Mouse (Mus musculus) forebrain, embryonic 14.5 days (tissue): ENCODE measurements around the gene Usp36. TPM values are rescaled to one million over a fixed set of nuclear protein-coding genes. Genes with fewer than 3 reads are reported as not detected.
A peak's percentile ranks its signal among the peaks of the same experiment; 100 is the strongest.

Experiments
- ATAC-seq: fragments of 200-750 bp; cut with Nextera tagmentation; 2 replicates; pipeline ENCODE4 v1.8.0; 2017; ENCODE audit warnings: mild to moderate bottlenecking, moderate library complexity
- DNase-seq: peaks from one replicate; pipeline ENCODE4 v3.0.0-alpha.2; 2015; ENCODE audit warnings: low spot score
- H3K27ac ChIP-seq: fragments of 300-500 bp; sonication (generic); 2 replicates; pipeline ENCODE4 v1.5.1; 2014; ENCODE audit warnings: low read depth, mild to moderate bottlenecking, control low read depth, low read length, moderate library complexity
- H3K27me3 ChIP-seq: fragments of 300-500 bp; sonication (generic); replicated peaks from 2 replicates; pipeline ENCODE4 v1.6.1; 2014; ENCODE audit warnings: low read length, control low read depth, mixed read lengths; ENCODE audit not compliant: control insufficient read depth, insufficient read depth
- H3K36me3 ChIP-seq: fragments of 300-500 bp; sonication (generic); 2 replicates; pipeline ENCODE4 v1.6.1; 2014; ENCODE audit warnings: low read length, control low read depth; ENCODE audit not compliant: control insufficient read depth, insufficient read depth
- H3K4me1 ChIP-seq: fragments of 300-500 bp; sonication (generic); 2 replicates; pipeline ENCODE4 v1.6.1; 2014; ENCODE audit warnings: antibody characterized with exemption, low read length, control low read depth; ENCODE audit not compliant: control insufficient read depth, insufficient read depth
- H3K4me2 ChIP-seq: fragments of 300-500 bp; sonication (generic); 2 replicates; pipeline ENCODE4 v1.6.1; 2014; ENCODE audit warnings: mild to moderate bottlenecking, control low read depth, low read length
- H3K4me3 ChIP-seq: fragments of 300-500 bp; sonication (generic); 2 replicates; pipeline ENCODE4 v1.5.1; 2014; ENCODE audit warnings: low read depth, low read length, control low read depth
- H3K9ac ChIP-seq: fragments of 300-500 bp; sonication (generic); 2 replicates; pipeline ENCODE4 v1.6.1; 2014; ENCODE audit warnings: mild to moderate bottlenecking, low read length, control low read depth, moderate library complexity
- H3K9me3 ChIP-seq: fragments of 300-500 bp; sonication (generic); replicated peaks from 2 replicates; pipeline ENCODE4 v1.6.1; 2016; ENCODE audit warnings: low read length, control low read depth, mixed read lengths; ENCODE audit not compliant: control insufficient read depth
- WGBS: fragments of 180-500 bp; shearing (Covaris S2); extraction: QIAGEN DNeasy Blood & Tissue Kit; methylation state at CpG from one replicate; pipeline ENCODE4 v1.1.7; 2014; 5-methylcytosine and 5-hydroxymethylcytosine counted together
- polyA plus RNA-seq: library from polyadenylated mRNA; unstranded; fragments of >200 nt; fragmentation: Nextera tagmentation; extraction: Ambion mirVana; gene quantifications from 2 replicates; pipeline ENCODE4 v1.2.1, GENCODE M21; 2014

Usp36 gene
- polyA plus RNA-seq, 1 experiment from 2014 or later = 7.1 TPM

DNA sequence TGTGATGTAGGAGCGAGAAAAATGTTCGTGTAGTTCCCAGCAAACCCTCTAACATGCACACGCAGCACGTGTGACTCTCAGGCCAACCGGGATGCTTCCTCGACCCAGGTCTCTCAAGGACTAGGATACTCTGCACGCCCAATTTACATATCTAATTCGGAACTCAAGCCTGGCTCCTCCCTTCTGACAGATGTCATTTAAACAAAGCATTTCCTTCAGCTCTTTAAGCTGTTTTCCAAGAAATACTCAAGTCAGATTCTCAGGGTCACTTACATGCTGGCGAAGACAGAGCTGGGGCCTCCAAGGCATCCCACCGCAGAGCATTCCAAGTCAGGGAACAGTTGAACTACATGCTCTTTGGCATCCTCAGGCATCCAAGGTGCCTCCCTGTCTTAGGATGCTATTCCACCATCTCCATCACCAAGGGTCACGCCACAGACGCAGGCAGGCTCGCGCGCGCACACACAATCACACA, 970 bp downstream of the Usp36 start:
- Histone ChIP-seq H3K4me2 (peak overlapping the region; percentile 68), H3K36me3 (peaks cover 36% of the 10 kb centered on the region), H3K27ac (no peak overlapping the region), H3K27me3 (no peaks in the 10 kb centered on the region), H3K9ac (peak overlapping the region; percentile 67), H3K4me1 (peaks cover 14% of the 10 kb centered on the region), H3K9me3 (no peaks in the 10 kb centered on the region), H3K4me3 (peak overlapping the region; percentile 64)
- no peak for ATAC-seq
- no peak for DNase-seq
- 2% methylated on average over 16 of the region's 16 CpGs for WGBS

DNA sequence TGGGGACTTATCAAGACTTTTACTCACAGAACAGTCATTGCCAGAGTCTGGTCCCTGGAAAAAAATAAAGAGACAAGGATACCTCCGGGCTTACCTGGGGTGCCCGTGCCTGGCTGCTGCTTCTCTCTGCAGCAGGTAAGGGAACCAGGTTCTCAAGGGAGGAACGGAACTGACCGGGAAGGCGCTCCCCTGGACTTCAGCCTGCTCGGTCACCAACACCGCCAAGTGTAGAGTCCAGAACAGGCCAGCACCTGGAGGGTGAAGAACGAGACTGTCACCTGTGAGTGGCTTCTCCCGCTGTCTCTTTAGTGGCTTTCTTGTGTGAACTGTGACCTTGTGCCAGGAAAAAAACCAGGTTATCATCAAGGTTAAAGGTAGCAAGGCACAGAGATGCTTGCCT, 2.5 kb downstream of the Usp36 start:
- ATAC-seq = no peak
- DNase-seq = no peak
- WGBS = 96% methylated on average over 9 of the region's 9 CpGs
- Histone ChIP-seq H3K27ac (no peak overlapping the region), H3K9me3 (no peaks in the 10 kb centered on the region), H3K4me3 (no peak overlapping the region), H3K9ac (no peak overlapping the region), H3K27me3 (no peaks in the 10 kb centered on the region), H3K4me1 (peaks cover 14% of the 10 kb centered on the region), H3K4me2 (no peak overlapping the region), H3K36me3 (peaks cover 51% of the 10 kb centered on the region)

DNA sequence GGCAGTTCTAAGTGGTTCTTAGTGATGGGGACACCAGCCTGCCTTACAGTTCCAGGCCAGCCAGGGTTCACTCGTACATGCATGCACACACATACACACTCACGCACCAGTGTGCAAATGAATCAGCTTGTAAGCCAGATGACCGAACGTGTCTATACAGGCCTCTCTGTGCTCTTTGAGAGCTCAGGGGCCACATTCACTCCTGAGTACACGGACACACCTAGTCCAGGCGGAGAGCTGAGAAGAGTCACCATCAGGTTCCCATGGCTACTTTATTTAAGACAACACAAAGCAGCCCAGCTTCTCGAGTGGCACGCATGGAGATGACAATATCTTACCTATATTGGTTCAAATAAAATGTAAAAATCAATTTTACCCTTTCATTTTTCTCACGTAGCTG, 3.6 kb downstream of the Usp36 start:
- no peak overlapping the region for H3K9ac ChIP-seq
- H3K27ac ChIP-seq = no peak overlapping the region
- DNase-seq (no peak), ATAC-seq (no peak)
- 94% methylated on average over 9 of the region's 9 CpGs for WGBS
- H3K27me3 ChIP-seq = no peaks in the 10 kb centered on the region
- peaks cover 14% of the 10 kb centered on the region for H3K4me1 ChIP-seq
- H3K9me3 ChIP-seq = no peaks in the 10 kb centered on the region
- H3K4me3 ChIP-seq = no peak overlapping the region
- H3K36me3 ChIP-seq = peaks cover 62% of the 10 kb centered on the region
- no peak overlapping the region for H3K4me2 ChIP-seq

DNA sequence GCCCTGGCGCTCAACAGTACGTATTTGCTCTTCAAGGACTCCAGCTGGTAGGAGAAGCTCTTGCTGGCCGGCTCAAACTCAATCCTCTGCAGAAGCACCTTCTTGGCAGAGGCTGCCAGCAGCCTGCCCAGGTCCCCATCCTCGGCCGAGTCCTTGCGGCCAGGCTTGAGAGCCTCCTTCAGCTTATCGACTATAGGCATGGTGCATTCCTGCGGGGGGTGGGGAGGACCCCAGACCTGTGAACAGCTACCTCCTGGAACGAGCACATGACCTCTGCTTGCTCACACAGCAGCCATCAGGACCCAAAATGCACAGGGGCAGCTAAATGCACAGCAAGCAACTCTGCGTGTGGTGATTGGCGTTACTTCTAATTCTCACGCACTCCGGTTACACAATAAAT, 4.3 kb downstream of the Usp36 start:
- H3K4me2 ChIP-seq = no peak overlapping the region
- ATAC-seq = no peak
- no peak overlapping the region for H3K27ac ChIP-seq
- no peak overlapping the region for H3K4me3 ChIP-seq
- H3K36me3 ChIP-seq = peaks cover 68% of the 10 kb centered on the region
- H3K27me3 ChIP-seq = no peaks in the 10 kb centered on the region
- no peaks in the 10 kb centered on the region for H3K9me3 ChIP-seq
- peaks cover 11% of the 10 kb centered on the region for H3K4me1 ChIP-seq
- WGBS = 91% methylated on average over 13 of the region's 13 CpGs
- no peak for DNase-seq
- no peak overlapping the region for H3K9ac ChIP-seq

DNA sequence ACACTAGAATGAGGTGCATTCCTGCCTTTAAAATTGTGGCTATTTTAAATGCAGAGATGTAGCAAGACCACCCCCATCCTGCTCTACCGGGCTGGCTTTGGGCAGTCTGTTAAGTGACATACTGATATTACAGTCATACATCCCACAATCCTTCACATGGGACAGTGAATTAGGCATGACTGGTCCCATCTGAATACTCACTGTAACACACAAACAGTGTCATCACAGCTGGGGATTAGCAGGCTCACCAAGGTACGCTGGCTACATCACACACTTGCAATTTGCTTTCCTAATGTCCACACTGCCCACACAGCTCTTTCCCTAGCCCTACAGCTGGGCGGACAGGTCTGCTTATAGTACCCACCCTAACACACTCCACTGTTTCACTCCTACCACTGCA, 9.8 kb downstream of the Usp36 start:
- Histone ChIP-seq H3K27ac (no peak overlapping the region), H3K4me2 (no peak overlapping the region), H3K27me3 (no peaks in the 10 kb centered on the region), H3K9ac (no peak overlapping the region), H3K36me3 (peaks cover 98% of the 10 kb centered on the region), H3K4me3 (no peak overlapping the region), H3K4me1 (no peaks in the 10 kb centered on the region), H3K9me3 (no peaks in the 10 kb centered on the region)
- ATAC-seq (no peak), DNase-seq (no peak)
- WGBS = 94% methylated on average over 3 of the region's 3 CpGs

DNA sequence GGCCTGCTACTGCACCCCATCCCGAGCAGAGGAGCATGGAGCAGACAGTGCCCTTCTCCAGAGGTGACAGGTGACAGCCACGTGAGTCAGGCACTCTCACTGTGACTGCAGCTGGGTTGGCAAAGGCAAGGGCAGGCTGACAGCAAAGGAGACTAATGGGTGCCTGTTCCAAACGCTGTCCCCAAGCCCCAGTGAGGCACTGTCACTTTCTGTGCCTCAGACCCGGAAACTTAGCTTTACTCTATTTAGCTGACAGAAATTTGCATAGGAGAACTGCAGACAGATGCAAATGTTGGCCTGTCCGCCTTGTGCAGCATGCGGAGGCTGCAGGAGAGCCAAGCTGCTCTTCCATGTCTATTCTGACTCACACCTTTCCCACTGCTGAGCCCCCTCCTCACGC, 13.7 kb downstream of the Usp36 start:
- no peak overlapping the region for H3K4me3 ChIP-seq
- 89% methylated on average over 7 of the region's 7 CpGs for WGBS
- no peaks in the 10 kb centered on the region for H3K4me1 ChIP-seq
- H3K36me3 ChIP-seq = peaks cover 99% of the 10 kb centered on the region
- H3K27me3 ChIP-seq = no peaks in the 10 kb centered on the region
- no peaks in the 10 kb centered on the region for H3K9me3 ChIP-seq
- H3K4me2 ChIP-seq = no peak overlapping the region
- no peak for ATAC-seq
- H3K9ac ChIP-seq = no peak overlapping the region
- DNase-seq = no peak
- no peak overlapping the region for H3K27ac ChIP-seq

DNA sequence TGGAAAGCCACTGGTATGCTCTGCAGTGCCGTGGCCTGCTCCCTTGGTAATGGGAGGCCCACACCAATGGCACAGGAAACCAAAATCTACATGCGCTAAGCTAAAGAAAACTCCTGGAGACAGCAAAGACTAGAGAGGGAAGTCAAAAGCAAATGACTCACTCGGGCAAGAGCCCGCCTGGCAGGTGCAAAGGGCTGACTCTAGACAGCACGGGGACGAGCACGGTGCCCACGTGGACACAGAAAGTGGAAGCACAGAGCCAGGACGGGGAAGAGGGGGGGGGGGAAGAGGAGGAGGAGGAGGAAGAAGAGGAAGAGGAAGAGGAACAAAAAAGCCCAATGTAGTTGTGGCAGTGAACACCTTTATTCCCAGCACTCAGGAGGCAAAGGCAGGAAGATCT, 15.0 kb downstream of the Usp36 start:
- H3K9me3 ChIP-seq = no peaks in the 10 kb centered on the region
- H3K27ac ChIP-seq = no peak overlapping the region
- DNase-seq (no peak), ATAC-seq (no peak)
- no peak overlapping the region for H3K9ac ChIP-seq
- H3K4me3 ChIP-seq = no peak overlapping the region
- H3K4me2 ChIP-seq = no peak overlapping the region
- WGBS = 94% methylated on average over 9 of the region's 9 CpGs
- H3K36me3 ChIP-seq = peaks cover 96% of the 10 kb centered on the region
- no peaks in the 10 kb centered on the region for H3K27me3 ChIP-seq
- no peaks in the 10 kb centered on the region for H3K4me1 ChIP-seq

DNA sequence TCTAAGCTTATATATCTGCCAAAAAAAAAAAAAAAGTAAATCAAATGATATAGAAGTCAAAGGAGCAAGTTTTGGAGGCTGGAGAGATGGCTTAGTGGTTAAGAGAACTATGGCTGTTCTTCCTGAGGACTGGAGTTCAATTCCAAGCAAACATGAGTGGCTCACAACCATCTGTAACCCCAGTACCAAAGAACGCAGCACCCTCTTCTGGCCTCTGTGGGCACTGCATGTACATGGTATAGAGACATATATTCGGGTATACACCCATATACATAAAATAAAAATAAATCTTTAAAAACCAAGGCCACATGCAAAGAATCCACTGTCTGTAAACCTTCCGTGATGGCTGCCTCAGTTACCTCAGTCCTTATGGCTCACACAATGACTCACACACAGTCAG, 20.2 kb downstream of the Usp36 start:
- no peaks in the 10 kb centered on the region for H3K27me3 ChIP-seq
- no peak overlapping the region for H3K4me3 ChIP-seq
- H3K4me2 ChIP-seq = no peak overlapping the region
- peaks cover 94% of the 10 kb centered on the region for H3K36me3 ChIP-seq
- no peak overlapping the region for H3K9ac ChIP-seq
- WGBS = 90% methylated on average over 3 of the region's 3 CpGs
- H3K4me1 ChIP-seq = no peaks in the 10 kb centered on the region
- H3K27ac ChIP-seq = no peak overlapping the region
- no peaks in the 10 kb centered on the region for H3K9me3 ChIP-seq
- ATAC-seq = no peak
- no peak for DNase-seq

DNA sequence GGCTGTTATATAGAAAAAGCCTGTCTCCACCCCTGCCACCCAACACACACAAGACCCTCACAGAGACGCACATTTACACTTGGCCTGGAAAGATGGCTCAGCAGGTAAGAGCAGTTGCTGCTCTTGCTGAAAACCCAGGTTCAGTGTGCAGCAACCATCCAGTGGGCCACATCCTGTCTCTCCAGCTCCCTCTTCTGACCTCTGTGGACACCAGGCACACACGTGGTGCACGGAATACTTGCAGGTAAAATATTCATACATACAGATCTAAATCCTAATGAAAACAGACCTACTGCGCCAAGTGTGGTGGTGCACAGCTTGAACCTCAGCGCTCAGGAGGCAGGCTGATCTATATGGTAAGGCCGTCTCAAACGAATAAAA, 23.4 kb downstream of the Usp36 start:
- H3K27ac ChIP-seq = no peak overlapping the region
- no peak overlapping the region for H3K9ac ChIP-seq
- ATAC-seq (no peak), DNase-seq (no peak)
- H3K4me2 ChIP-seq = no peak overlapping the region
- WGBS = 94% methylated on average over 7 of the region's 7 CpGs
- H3K27me3 ChIP-seq = no peaks in the 10 kb centered on the region
- no peak overlapping the region for H3K4me3 ChIP-seq
- H3K36me3 ChIP-seq = peaks cover 94% of the 10 kb centered on the region
- H3K9me3 ChIP-seq = no peaks in the 10 kb centered on the region
- no peaks in the 10 kb centered on the region for H3K4me1 ChIP-seq
